Mouse (Mus musculus) forebrain, embryonic 14.5 days (tissue): Measurements from ENCODE around the gene Prox1. TPM values are rescaled to one million over a fixed set of nuclear protein-coding genes. Genes with fewer than 3 reads are reported as not detected.

Experiments used
- ATAC-seq: fragments of 200-750 bp; cut with Nextera tagmentation; 2 replicates; pipeline ENCODE4 v1.8.0; 2017; ENCODE audit warnings: mild to moderate bottlenecking, moderate library complexity
- DNase-seq: peaks from one replicate; pipeline ENCODE4 v3.0.0-alpha.2; 2015; ENCODE audit warnings: low spot score
- H3K27ac ChIP-seq: fragments of 300-500 bp; sonication (generic); 2 replicates; pipeline ENCODE4 v1.5.1; 2014; ENCODE audit warnings: low read depth, mild to moderate bottlenecking, control low read depth, low read length, moderate library complexity
- H3K27me3 ChIP-seq: fragments of 300-500 bp; sonication (generic); replicated peaks from 2 replicates; pipeline ENCODE4 v1.6.1; 2014; ENCODE audit warnings: low read length, control low read depth, mixed read lengths; ENCODE audit not compliant: control insufficient read depth, insufficient read depth
- H3K36me3 ChIP-seq: fragments of 300-500 bp; sonication (generic); 2 replicates; pipeline ENCODE4 v1.6.1; 2014; ENCODE audit warnings: low read length, control low read depth; ENCODE audit not compliant: control insufficient read depth, insufficient read depth
- H3K4me1 ChIP-seq: fragments of 300-500 bp; sonication (generic); 2 replicates; pipeline ENCODE4 v1.6.1; 2014; ENCODE audit warnings: antibody characterized with exemption, low read length, control low read depth; ENCODE audit not compliant: control insufficient read depth, insufficient read depth
- H3K4me2 ChIP-seq: fragments of 300-500 bp; sonication (generic); 2 replicates; pipeline ENCODE4 v1.6.1; 2014; ENCODE audit warnings: mild to moderate bottlenecking, control low read depth, low read length
- H3K4me3 ChIP-seq: fragments of 300-500 bp; sonication (generic); 2 replicates; pipeline ENCODE4 v1.5.1; 2014; ENCODE audit warnings: low read depth, low read length, control low read depth
- H3K9ac ChIP-seq: fragments of 300-500 bp; sonication (generic); 2 replicates; pipeline ENCODE4 v1.6.1; 2014; ENCODE audit warnings: mild to moderate bottlenecking, low read length, control low read depth, moderate library complexity
- H3K9me3 ChIP-seq: fragments of 300-500 bp; sonication (generic); replicated peaks from 2 replicates; pipeline ENCODE4 v1.6.1; 2016; ENCODE audit warnings: low read length, control low read depth, mixed read lengths; ENCODE audit not compliant: control insufficient read depth
- WGBS: fragments of 180-500 bp; shearing (Covaris S2); extraction: QIAGEN DNeasy Blood & Tissue Kit; methylation state at CpG from one replicate; pipeline ENCODE4 v1.1.7; 2014; 5-methylcytosine and 5-hydroxymethylcytosine counted together
- polyA plus RNA-seq: library from polyadenylated mRNA; unstranded; fragments of >200 nt; fragmentation: Nextera tagmentation; extraction: Ambion mirVana; gene quantifications from 2 replicates; pipeline ENCODE4 v1.2.1, GENCODE M21; 2014

The Prox1 gene
- polyA plus RNA-seq, 1 experiment from 2014 or later: 10.2 TPM

DNA sequence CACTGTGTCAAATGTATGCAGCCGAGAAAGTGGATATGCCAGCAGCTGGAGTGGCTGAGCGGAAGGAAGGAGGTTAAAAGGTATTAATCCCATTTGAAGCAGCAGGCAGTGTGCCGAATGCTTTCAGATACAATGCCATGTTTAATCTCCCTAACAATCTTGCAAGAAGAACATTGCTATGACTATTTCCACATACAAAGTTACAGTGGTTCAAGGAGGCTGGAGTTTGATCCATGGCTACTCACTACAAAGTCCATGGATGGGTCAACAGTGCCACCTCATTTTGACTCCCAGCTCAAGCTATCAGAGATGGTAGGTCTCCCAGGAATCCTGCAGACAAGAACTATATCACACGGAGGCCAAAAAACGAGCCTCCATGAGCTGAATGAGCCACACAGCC, 64.5 kb downstream of the Prox1 start:
- Histone ChIP-seq H3K4me1 (no peaks in the 10 kb centered on the region), H3K4me2 (no peak overlapping the region), H3K4me3 (no peak overlapping the region), H3K36me3 (no peaks in the 10 kb centered on the region), H3K9ac (no peak overlapping the region), H3K9me3 (peaks cover 2% of the 10 kb centered on the region; the same call in 1 of the 2 replicates), H3K27me3 (no peaks in the 10 kb centered on the region), H3K27ac (no peak overlapping the region)
- DNase-seq (no peak), ATAC-seq (no peak)
- 66% methylated on average over 5 of the region's 5 CpGs for WGBS

DNA sequence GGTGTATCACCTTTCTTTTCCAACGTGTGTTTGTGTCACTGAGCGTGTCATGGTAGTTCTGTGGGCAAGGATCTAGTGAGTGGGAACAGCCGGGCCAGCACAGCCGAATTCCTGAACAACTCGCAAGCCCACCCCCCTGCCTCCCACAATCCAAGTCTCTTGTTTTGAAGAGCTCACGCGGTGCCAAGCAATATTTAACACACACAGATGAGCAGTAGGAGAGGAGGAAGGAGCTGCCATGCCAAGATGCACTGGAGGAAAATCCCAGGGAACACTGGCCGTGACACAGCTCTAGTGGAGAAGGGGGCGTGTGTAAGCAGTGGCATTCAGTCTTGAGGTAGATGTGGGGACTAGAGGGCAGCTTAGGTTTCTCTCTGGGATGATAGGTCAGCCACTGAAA, 77.2 kb downstream of the Prox1 start:
- Histone ChIP-seq H3K4me2 (no peak overlapping the region), H3K4me1 (no peaks in the 10 kb centered on the region), H3K9ac (no peak overlapping the region), H3K9me3 (no peaks in the 10 kb centered on the region), H3K4me3 (no peak overlapping the region), H3K27ac (no peak overlapping the region), H3K36me3 (no peaks in the 10 kb centered on the region), H3K27me3 (no peaks in the 10 kb centered on the region)
- no peak for ATAC-seq
- WGBS: 78% methylated on average over 9 of the region's 9 CpGs
- DNase-seq: peak; percentile 14

GRCm38 (mm10) chr1:190092076-190092475, 78.4 kb downstream of the Prox1 start:
- DNase-seq: peak; percentile 35

GRCm38 (mm10) chr1:190088929-190089328, 81.6 kb downstream of the Prox1 start:
- Histone ChIP-seq H3K27ac (no peak overlapping the region), H3K4me1 (no peaks in the 10 kb centered on the region), H3K36me3 (no peaks in the 10 kb centered on the region), H3K27me3 (no peaks in the 10 kb centered on the region), H3K9ac (no peak overlapping the region), H3K4me2 (no peak overlapping the region), H3K4me3 (no peak overlapping the region), H3K9me3 (no peaks in the 10 kb centered on the region)
- WGBS: 65% methylated on average over 2 of the region's 2 CpGs
- ATAC-seq (no peak), DNase-seq (no peak)

More at GRCm38 (mm10) chr1:190092076-190092475, 78.4 kb downstream of the Prox1 start:
- WGBS: 74% methylated on average over 7 of the region's 7 CpGs
- no peak overlapping the region for H3K4me2 ChIP-seq
- H3K4me1 ChIP-seq: no peaks in the 10 kb centered on the region
- no peaks in the 10 kb centered on the region for H3K27me3 ChIP-seq
- no peaks in the 10 kb centered on the region for H3K9me3 ChIP-seq
- no peak overlapping the region for H3K27ac ChIP-seq
- no peaks in the 10 kb centered on the region for H3K36me3 ChIP-seq
- no peak for ATAC-seq
- no peak overlapping the region for H3K4me3 ChIP-seq
- H3K9ac ChIP-seq: no peak overlapping the region

DNA sequence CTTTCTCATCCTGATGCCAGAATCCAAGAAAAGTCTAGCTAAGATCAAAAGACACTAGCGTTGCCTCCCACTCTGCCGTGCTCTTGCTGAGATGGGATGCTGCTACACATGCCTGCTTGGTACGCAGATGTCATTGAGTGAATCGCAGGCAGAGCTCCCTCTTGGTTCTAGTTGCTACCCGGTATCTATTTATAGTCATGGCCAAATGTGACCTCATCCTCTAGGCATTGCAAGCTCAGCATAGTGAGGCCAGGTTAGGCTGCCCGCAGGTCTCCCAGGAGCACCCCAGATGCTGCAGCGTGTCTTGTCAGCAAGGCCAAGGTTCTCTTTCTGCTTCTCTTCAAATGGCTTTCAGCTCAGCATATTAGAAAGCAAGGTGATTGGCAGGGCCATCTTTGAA, 84.8 kb downstream of the Prox1 start:
- no peaks in the 10 kb centered on the region for H3K4me1 ChIP-seq
- no peaks in the 10 kb centered on the region for H3K27me3 ChIP-seq
- no peak overlapping the region for H3K4me2 ChIP-seq
- H3K9me3 ChIP-seq: no peaks in the 10 kb centered on the region
- DNase-seq (no peak), ATAC-seq (no peak)
- 90% methylated on average over 7 of the region's 7 CpGs for WGBS
- no peak overlapping the region for H3K4me3 ChIP-seq
- H3K9ac ChIP-seq: no peak overlapping the region
- H3K27ac ChIP-seq: no peak overlapping the region
- no peaks in the 10 kb centered on the region for H3K36me3 ChIP-seq

GRCm38 (mm10) chr1:190079643-190080275, 90.8 kb downstream of the Prox1 start:
- 74% methylated on average over 9 of the region's 10 CpGs for WGBS
- ATAC-seq (no peak), DNase-seq (peak; percentile 29)
- H3K4me3 ChIP-seq: no peak overlapping the region
- H3K9ac ChIP-seq: no peak overlapping the region
- no peaks in the 10 kb centered on the region for H3K27me3 ChIP-seq
- no peak overlapping the region for H3K4me2 ChIP-seq
- no peaks in the 10 kb centered on the region for H3K36me3 ChIP-seq
- no peak overlapping the region for H3K27ac ChIP-seq
- no peaks in the 10 kb centered on the region for H3K9me3 ChIP-seq
- H3K4me1 ChIP-seq: no peaks in the 10 kb centered on the region

DNA sequence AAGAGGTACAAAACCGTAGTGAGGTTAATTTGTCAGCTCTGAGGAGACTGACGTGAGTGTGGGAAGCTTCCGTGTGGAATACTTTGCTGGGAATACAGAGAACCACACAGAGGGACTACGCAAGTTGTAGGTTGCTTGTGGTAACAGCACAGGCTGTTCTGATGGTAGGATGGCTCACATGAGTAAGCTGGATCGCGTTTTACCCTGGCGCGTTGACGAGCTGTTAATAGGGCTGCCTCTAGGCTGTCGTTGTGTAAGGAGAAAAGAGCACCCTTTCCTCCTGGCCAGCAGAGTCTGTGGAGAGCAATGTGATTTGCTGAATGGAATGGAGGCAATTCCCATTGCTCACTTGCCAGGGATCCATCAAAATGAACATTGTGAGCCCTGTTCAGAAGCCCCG, 93.9 kb downstream of the Prox1 start:
- 70% methylated on average over 11 of the region's 11 CpGs for WGBS
- ATAC-seq (no peak), DNase-seq (no peak)
- no peak overlapping the region for H3K9ac ChIP-seq
- H3K27ac ChIP-seq: no peak overlapping the region
- no peak overlapping the region for H3K4me3 ChIP-seq
- no peaks in the 10 kb centered on the region for H3K27me3 ChIP-seq
- H3K9me3 ChIP-seq: no peaks in the 10 kb centered on the region
- no peaks in the 10 kb centered on the region for H3K36me3 ChIP-seq
- H3K4me1 ChIP-seq: no peaks in the 10 kb centered on the region
- H3K4me2 ChIP-seq: no peak overlapping the region

Other genes with a start within 250 kb of the Prox1 start
- gene Smyd2, start 248.4 kb downstream of the Prox1 start, polyA plus RNA-seq: 63.9 and 70.5 TPM in 2 replicates